Mouse (Mus musculus) liver, embryonic 14 days (tissue): ENCODE data around the gene Tm2d1. TPM values are rescaled to one million over a fixed set of nuclear protein-coding genes. Genes with fewer than 3 reads are reported as not detected.

ENCODE experiments used
- polyA plus RNA-seq: library from polyadenylated mRNA; depleted of rRNA; stranded (reverse); fragments of >200 nt; gene quantifications from 2 replicates; pipeline ENCODE4 v1.2.3, GENCODE M21; 2012; rRNA removed

The Tm2d1 gene
- 9.6 and 11.1 TPM in 2 replicates for polyA plus RNA-seq

DNA sequence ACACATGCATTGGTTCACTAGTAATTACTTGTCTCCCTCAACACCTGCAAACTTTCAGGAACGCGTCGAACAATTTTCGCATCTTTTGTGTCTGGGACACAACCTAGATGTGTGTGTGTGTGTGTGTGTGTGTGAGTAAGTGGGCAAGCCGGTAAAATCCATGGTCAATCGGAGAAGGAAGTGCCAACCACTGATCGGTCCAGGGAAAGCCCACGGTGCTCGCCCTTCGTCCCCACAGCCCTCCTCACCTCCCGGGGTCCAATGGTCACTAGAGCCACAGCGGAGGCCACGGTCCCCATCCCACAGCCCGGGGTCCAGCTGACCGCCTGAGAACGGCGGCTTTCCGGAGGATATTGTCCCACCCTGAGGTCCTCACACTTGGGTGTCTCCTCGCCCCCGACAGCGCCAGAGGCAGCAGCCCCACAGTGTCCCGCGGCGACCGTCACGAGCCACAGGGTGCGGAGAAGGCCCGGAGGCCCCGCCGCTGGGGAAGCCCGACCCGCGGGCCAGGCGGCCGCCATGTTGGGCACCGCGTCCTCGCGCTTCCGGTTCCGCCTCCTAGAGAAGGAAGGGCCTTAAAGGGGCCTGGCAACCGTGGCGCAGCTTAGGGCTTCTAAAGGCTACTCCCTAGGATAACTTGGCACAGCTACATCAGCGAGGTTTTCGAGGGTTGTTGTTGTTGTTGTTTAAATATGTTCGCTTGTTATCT, at the start of gene Tm2d1:
TSS of gene Tm2d1 (minus strand) at position 591 of the 709 bp plus-strand sequence.

GRCm38 (mm10) chr4:98395690-98396437, 12.8 kb upstream of the Tm2d1 start, which contains the start of gene Patj:
Gene Patj, plus strand, starts transcription at chr4:98395785.

Other genes with a start within 250 kb of the Tm2d1 start
- gene Patj, start 12.5 kb upstream of the Tm2d1 start, polyA plus RNA-seq: 0.97 and 1.0 TPM in 2 replicates